Mouse (Mus musculus) embryonic facial prominence, embryonic 13.5 days (tissue): ENCODE measurements at regions not wholly inside any gene's neighbourhood (a gene's known extent, or its start where the extent isn't known, plus 50 kb on each side); places are given as distances from the start of the nearest gene placed in this dataset.

Source experiments
- ATAC-seq: fragments of 200-750 bp; cut with Nextera tagmentation; 2 replicates; pipeline ENCODE4 v1.8.0; 2017; ENCODE audit warnings: low read depth; ENCODE audit not compliant: insufficient number of reproducible peaks, insufficient read depth, low FRiP score, low TSS enrichment
- H3K27ac ChIP-seq: fragments of 300-500 bp; sonication (generic); 2 replicates; pipeline ENCODE4 v1.5.1; 2015; ENCODE audit warnings: moderate library complexity, mild to moderate bottlenecking, inconsistent platforms
- H3K27me3 ChIP-seq: fragments of 300-500 bp; sonication (generic); 2 replicates; pipeline ENCODE4 v1.6.1; 2015; ENCODE audit warnings: mild to moderate bottlenecking, inconsistent platforms
- H3K36me3 ChIP-seq: fragments of 300-500 bp; sonication (generic); 2 replicates; pipeline ENCODE4 v1.6.1; 2015; ENCODE audit warnings: mild to moderate bottlenecking, inconsistent platforms
- H3K4me1 ChIP-seq: fragments of 300-500 bp; sonication (generic); 2 replicates; pipeline ENCODE4 v1.6.1; 2015; ENCODE audit warnings: inconsistent platforms
- H3K4me2 ChIP-seq: fragments of 300-500 bp; sonication (generic); 2 replicates; pipeline ENCODE4 v1.6.1; 2015; ENCODE audit warnings: moderate library complexity, mild to moderate bottlenecking, inconsistent platforms
- H3K4me3 ChIP-seq: fragments of 300-500 bp; sonication (generic); 2 replicates; pipeline ENCODE4 v1.5.1; 2015; ENCODE audit warnings: mild to moderate bottlenecking, inconsistent platforms
- H3K9ac ChIP-seq: fragments of 300-500 bp; sonication (generic); 2 replicates; pipeline ENCODE4 v1.6.1; 2015; ENCODE audit warnings: mild to moderate bottlenecking, inconsistent platforms
- H3K9me3 ChIP-seq: fragments of 300-500 bp; sonication (generic); 2 replicates; pipeline ENCODE4 v1.6.1; 2016; ENCODE audit warnings: inconsistent platforms
- WGBS: fragments of 180-500 bp; shearing (Covaris S2); methylation state at CpG from one replicate; pipeline ENCODE4 v1.1.7; 2015; ENCODE audit warnings: mixed read lengths; 5-methylcytosine and 5-hydroxymethylcytosine counted together

DNA sequence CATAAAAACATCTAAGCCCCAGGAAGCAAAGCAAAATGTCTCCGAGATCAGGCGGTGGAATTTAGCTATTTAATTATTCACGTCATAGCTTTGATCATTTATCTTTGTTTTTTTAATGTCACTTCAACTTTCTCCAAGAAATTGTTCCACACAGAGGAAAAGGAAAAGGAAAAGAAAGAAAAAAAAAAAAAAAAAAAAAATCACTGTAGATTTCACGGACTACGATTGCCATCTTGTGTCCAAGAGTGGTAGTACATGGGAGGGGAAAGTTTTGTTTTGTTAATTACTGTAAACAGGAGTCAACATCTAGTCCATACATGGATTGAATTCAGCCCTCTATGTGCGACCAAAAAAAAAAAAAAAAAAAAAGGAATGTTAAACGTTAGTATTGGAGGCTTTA, 114.4 kb upstream of the Usp25 start:
- no peak overlapping the region for H3K27ac ChIP-seq
- ATAC-seq: no peak
- 0 out of 2 replicates have a peak, but pooled peaks cover 2% of the 10 kb centered on the region for H3K27me3 ChIP-seq
- H3K4me3 ChIP-seq: no peak overlapping the region
- H3K4me1 ChIP-seq: peaks cover 3% of the 10 kb centered on the region; the same call in 1 of the 2 replicates
- H3K9ac ChIP-seq: no peak overlapping the region
- no peaks in the 10 kb centered on the region for H3K9me3 ChIP-seq
- 0 out of 2 replicates have a peak overlapping the region, but pooled peaks have one; percentile 22 for H3K4me2 ChIP-seq
- 10% methylated on average over 7 of the region's 7 CpGs for WGBS
- H3K36me3 ChIP-seq: no peaks in the 10 kb centered on the region

DNA sequence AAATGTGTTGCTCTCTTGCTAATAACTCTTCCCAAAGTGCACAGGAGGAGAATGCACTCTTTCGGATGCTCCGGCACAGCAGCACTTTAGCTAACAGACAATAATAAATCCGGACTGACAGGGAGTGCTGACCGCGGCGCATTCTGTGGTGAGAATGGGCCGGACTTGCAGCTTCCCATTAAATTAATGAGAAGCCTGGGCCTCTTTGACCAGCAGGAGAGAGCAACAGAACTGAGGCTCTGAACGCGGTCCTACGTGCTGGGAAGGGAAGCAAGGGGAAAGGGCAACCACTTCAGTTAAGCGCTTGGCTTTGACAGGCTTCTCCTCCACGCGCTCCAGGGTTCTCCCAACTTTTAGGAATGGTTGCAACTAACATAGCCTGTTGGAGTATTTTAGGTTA, 117.2 kb upstream of the Usp25 start:
- Histone ChIP-seq H3K4me2 (peak overlapping the region; percentile 27; the same call in 1 of the 2 replicates), H3K27me3 (0 out of 2 replicates have a peak, but pooled peaks cover 2% of the 10 kb centered on the region), H3K36me3 (no peaks in the 10 kb centered on the region), H3K4me3 (no peak overlapping the region), H3K4me1 (peaks cover 3% of the 10 kb centered on the region; the same call in 1 of the 2 replicates), H3K9ac (no peak overlapping the region), H3K9me3 (no peaks in the 10 kb centered on the region), H3K27ac (no peak overlapping the region)
- ATAC-seq: no peak
- 43% methylated on average over 13 of the region's 13 CpGs for WGBS

DNA sequence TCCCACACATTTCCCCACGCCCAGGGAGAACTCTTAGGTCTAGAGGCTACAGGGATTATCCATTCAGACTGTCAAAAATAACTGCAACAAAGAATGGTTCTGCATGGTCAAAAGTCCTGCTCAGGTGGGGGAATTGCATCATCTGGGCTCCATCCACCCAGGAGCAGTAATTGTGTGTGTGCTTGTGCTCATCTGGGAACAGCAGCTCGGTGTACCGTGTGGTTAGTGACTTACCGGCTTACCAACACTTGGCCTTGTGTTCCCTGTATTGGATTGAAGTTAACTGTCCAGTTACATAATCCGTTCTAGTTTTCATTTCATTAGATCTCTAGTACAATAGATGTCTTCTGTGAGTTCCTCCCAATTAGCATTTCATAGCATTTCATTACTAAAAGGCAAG, 117.7 kb upstream of the Usp25 start:
- Histone ChIP-seq H3K4me3 (no peak overlapping the region), H3K9me3 (no peaks in the 10 kb centered on the region), H3K9ac (no peak overlapping the region), H3K36me3 (no peaks in the 10 kb centered on the region), H3K27ac (no peak overlapping the region), H3K27me3 (0 out of 2 replicates have a peak, but pooled peaks cover 2% of the 10 kb centered on the region), H3K4me2 (no peak overlapping the region), H3K4me1 (peaks cover 3% of the 10 kb centered on the region; the same call in 1 of the 2 replicates)
- 75% methylated on average over 5 of the region's 5 CpGs for WGBS
- ATAC-seq: no peak

- Histone ChIP-seq H3K9me3 (no peaks in the 10 kb centered on the region), H3K4me1 (0 out of 2 replicates have a peak, but pooled peaks cover 2% of the 10 kb centered on the region), H3K4me3 (no peak overlapping the region), H3K9ac (no peak overlapping the region), H3K36me3 (no peaks in the 10 kb centered on the region), H3K27me3 (no peaks in the 10 kb centered on the region), H3K27ac (no peak overlapping the region), H3K4me2 (no peak overlapping the region)
- 66% methylated on average over 2 of the region's 2 CpGs for WGBS
- ATAC-seq: no peak
These were observed 134.9 kb upstream of the Usp25 start for GRCm38 (mm10) chr16:76878576-76878975.

DNA sequence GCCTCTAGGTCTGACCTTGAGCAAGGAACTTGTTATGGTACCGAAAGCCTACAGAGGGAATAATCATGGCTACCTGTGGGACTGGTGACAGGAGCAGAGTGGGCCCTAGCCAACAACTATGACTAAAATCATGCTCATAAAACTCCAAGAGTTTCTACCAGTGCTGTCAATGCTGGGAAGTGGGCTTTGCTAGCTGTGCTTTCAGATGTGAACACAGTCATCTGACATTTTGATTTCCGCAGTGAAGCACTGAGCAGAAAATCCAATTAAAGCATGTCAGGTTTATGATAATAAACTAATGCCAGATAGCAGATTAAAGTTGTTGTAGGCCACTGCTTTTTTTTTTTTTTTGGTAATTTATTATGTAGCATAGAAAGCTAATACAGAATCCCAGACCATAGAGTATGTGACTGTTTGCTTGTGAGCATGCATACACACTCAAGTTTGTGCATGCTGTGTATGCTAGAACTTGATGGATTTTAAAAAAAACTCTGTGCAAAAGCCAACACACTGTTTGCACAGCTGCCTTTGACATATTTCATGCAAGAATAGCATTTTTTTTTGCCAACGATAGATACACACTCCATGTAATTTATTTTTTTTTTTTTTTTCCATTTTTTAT, 138.0 kb upstream of the Usp25 start:
- Histone ChIP-seq H3K27ac (no peak overlapping the region), H3K4me2 (no peak overlapping the region), H3K9me3 (no peaks in the 10 kb centered on the region), H3K4me3 (no peak overlapping the region), H3K36me3 (no peaks in the 10 kb centered on the region), H3K9ac (no peak overlapping the region), H3K4me1 (0 out of 2 replicates have a peak, but pooled peaks cover 2% of the 10 kb centered on the region), H3K27me3 (no peaks in the 10 kb centered on the region)
- ATAC-seq: no peak
- WGBS: 87% methylated on average over 3 of the region's 3 CpGs

DNA sequence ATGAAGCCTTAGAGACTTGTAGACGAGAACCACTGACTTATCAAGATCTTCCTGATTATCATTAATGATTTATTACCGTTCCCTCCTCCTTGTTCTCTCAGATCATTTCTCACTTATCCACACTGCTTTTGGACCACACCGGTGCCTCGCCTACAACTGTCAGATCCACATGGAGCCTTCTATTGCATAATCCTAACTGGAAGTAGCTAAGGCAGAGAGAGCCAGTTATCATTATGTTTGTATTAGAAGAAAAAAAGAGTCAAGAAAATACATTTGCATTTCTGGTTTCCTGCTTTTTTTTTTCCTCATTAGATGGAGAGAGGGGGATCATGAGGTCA, 147.1 kb upstream of the Usp25 start:
- WGBS: 60% methylated on average over 4 of the region's 4 CpGs
- H3K9ac ChIP-seq: no peak overlapping the region
- no peak overlapping the region for H3K27ac ChIP-seq
- no peaks in the 10 kb centered on the region for H3K27me3 ChIP-seq
- no peaks in the 10 kb centered on the region for H3K4me1 ChIP-seq
- peak overlapping the region; percentile 49; the same call in 1 of the 2 replicates for H3K4me2 ChIP-seq
- ATAC-seq: no peak
- no peaks in the 10 kb centered on the region for H3K9me3 ChIP-seq
- H3K36me3 ChIP-seq: no peaks in the 10 kb centered on the region
- H3K4me3 ChIP-seq: no peak overlapping the region

- Histone ChIP-seq H3K4me2 (peak overlapping the region; percentile 49), H3K27me3 (no peaks in the 10 kb centered on the region), H3K27ac (no peak overlapping the region), H3K9me3 (no peaks in the 10 kb centered on the region), H3K36me3 (no peaks in the 10 kb centered on the region), H3K4me1 (no peaks in the 10 kb centered on the region), H3K4me3 (peak overlapping the region; percentile 27), H3K9ac (0 out of 2 replicates have a peak overlapping the region, but pooled peaks have one; percentile 11)
- no peak for ATAC-seq
- WGBS: 30% methylated on average over 8 of the region's 12 CpGs
These were observed 147.6 kb upstream of the Usp25 start for GRCm38 (mm10) chr16:76865731-76866464.

DNA sequence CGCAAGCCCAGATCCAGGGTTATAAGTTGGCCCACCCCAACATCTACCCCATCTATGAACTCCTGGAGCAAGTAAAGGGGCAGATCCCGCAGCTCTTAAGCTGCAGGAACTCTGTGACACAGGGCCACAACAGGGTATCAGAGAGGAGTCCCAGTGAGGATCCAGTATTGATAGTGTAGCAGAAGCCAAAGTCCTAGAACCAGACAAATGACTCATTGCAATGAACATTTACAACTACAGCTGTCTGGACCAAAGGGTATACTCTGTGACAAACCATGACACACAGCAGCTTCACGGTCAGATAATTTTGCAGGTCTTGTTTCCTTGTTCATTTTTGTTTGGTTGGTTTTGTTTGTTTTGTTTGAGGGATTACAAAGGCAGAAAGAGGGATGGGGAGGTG, 149.1 kb upstream of the Usp25 start:
- Histone ChIP-seq H3K27me3 (no peaks in the 10 kb centered on the region), H3K36me3 (no peaks in the 10 kb centered on the region), H3K9me3 (no peaks in the 10 kb centered on the region), H3K9ac (no peak overlapping the region), H3K27ac (no peak overlapping the region), H3K4me2 (no peak overlapping the region), H3K4me3 (no peak overlapping the region), H3K4me1 (no peaks in the 10 kb centered on the region)
- no peak for ATAC-seq
- 97% methylated on average over 3 of the region's 3 CpGs for WGBS

DNA sequence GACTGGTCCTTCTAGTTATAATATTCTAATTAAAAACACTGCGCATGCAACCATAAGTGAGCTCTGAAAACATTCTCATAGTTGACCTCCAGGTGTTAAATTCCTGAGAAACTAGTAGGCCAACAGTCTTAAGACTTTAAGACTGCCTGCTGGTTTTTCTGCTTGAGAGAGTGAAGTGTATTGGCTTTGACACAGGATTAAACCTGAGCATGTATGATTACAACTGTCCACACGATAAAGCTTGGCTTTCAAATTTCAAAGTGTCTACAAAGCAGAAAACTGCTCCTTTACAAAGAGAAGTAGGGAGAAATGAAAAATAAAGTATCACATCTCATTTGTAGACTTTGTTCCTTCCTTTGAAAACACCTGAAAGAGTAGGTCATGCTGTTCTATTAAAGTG, 157.7 kb upstream of the Usp25 start:
- Histone ChIP-seq H3K27me3 (no peaks in the 10 kb centered on the region), H3K4me3 (no peak overlapping the region), H3K4me2 (no peak overlapping the region), H3K36me3 (no peaks in the 10 kb centered on the region), H3K4me1 (no peaks in the 10 kb centered on the region), H3K9me3 (no peaks in the 10 kb centered on the region), H3K27ac (no peak overlapping the region), H3K9ac (no peak overlapping the region)
- ATAC-seq: no peak
- 63% methylated on average over 2 of the region's 2 CpGs for WGBS

DNA sequence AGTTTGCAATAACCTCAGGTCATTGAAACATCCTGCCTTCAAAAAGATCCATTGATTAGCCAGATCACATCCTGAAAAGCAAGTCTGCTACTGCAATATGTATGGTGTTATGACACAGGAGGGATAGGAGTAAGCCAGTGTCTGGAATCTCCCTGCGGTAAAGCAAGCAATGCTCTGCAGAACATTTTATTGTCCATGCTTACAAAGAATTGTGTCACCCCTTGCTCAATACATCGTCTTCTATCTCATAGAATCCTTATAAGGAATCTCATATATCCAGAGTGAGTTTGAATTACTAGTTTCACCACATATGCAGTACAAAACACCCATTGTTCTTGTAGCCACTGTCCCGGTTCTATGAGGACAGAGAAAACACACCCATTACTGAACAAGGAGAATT, 162.1 kb upstream of the Usp25 start:
- Histone ChIP-seq H3K9me3 (no peaks in the 10 kb centered on the region), H3K4me1 (no peaks in the 10 kb centered on the region), H3K27me3 (no peaks in the 10 kb centered on the region), H3K36me3 (no peaks in the 10 kb centered on the region), H3K27ac (no peak overlapping the region), H3K4me3 (no peak overlapping the region), H3K9ac (no peak overlapping the region), H3K4me2 (no peak overlapping the region)
- 56% methylated on average over 3 of the region's 3 CpGs for WGBS
- ATAC-seq: no peak

- H3K4me3 ChIP-seq: no peak overlapping the region
- no peak overlapping the region for H3K27ac ChIP-seq
- H3K27me3 ChIP-seq: no peaks in the 10 kb centered on the region
- no peaks in the 10 kb centered on the region for H3K4me1 ChIP-seq
- no peak for ATAC-seq
- H3K4me2 ChIP-seq: no peak overlapping the region
- H3K36me3 ChIP-seq: no peaks in the 10 kb centered on the region
- 85% methylated on average over 4 of the region's 4 CpGs for WGBS
- H3K9me3 ChIP-seq: no peaks in the 10 kb centered on the region
- H3K9ac ChIP-seq: no peak overlapping the region
These were observed 176.1 kb upstream of the Usp25 start for GRCm38 (mm10) chr16:76837450-76837849.

- no peak for ATAC-seq
- Histone ChIP-seq H3K9me3 (0 out of 2 replicates have a peak, but pooled peaks cover 4% of the 10 kb centered on the region), H3K4me3 (no peak overlapping the region), H3K36me3 (no peaks in the 10 kb centered on the region), H3K9ac (no peak overlapping the region), H3K27ac (no peak overlapping the region), H3K4me1 (no peaks in the 10 kb centered on the region), H3K27me3 (no peaks in the 10 kb centered on the region), H3K4me2 (no peak overlapping the region)
- 33% methylated on average over 3 of the region's 3 CpGs for WGBS
These were observed 183.1 kb upstream of the Usp25 start for GRCm38 (mm10) chr16:76830371-76830770.
